Mouse (Mus musculus): ENCODE measurements around the gene Ctnnd2. TPM values are rescaled to one million over a fixed set of nuclear protein-coding genes. Genes with fewer than 3 reads are reported as not detected.
A peak's percentile ranks its signal among the peaks of the same experiment; 100 is the strongest.

Gene Ctnnd2
- total RNA-seq, 2 experiments from 2014 or later = 285 to 297 TPM

GRCm38 (mm10) chr15:30887559-30887958 lies 715.2 kb downstream of the Ctnnd2 start:
- intact Hi-C loops (cut with DNase I) = no loop called here
- DNase-seq (ENCODE audit: extremely low spot score in 1 of 2, low spot score in 2 of 2) = peak; percentile 68 to 69

- intact Hi-C loops (cut with DNase I) = no loop called here
- peak in 1 of 2 experiments; percentile 34 for DNase-seq (ENCODE audit: extremely low spot score in 1 of 2, low spot score in 2 of 2)
Observed at GRCm38 (mm10) chr15:30891986-30892385, 719.6 kb downstream of the Ctnnd2 start.

- DNase-seq (ENCODE audit: extremely low spot score in 1 of 2, low spot score in 2 of 2) = no peak
Observed at GRCm38 (mm10) chr15:30895063-30895462, 722.7 kb downstream of the Ctnnd2 start.

DNA sequence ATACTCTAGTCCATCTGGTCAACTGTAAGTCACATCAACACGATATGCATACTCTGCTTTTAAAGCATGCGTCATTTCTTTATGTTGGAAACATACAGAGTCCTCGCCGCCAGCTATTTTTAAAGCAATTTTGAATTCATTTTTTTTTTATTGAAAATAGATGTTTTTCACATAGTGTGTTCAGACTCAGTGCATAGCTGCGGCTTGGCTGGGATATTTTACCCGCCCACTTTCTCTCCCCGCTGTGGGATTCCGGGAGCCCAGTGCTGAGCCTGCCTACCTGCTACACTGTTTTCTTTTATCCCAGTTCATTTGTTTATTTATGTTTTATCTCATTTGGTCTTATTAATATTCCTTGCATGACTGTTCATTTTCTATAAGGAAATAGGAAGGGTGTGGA lies 724.9 kb downstream of the Ctnnd2 start:
- intact Hi-C loops (cut with DNase I) = no loop called here
- no peak for DNase-seq (ENCODE audit: extremely low spot score in 1 of 2, low spot score in 2 of 2)

More at GRCm38 (mm10) chr15:30895063-30895462, 722.7 kb downstream of the Ctnnd2 start:
- intact Hi-C loops (cut with DNase I) = no loop called here

DNA sequence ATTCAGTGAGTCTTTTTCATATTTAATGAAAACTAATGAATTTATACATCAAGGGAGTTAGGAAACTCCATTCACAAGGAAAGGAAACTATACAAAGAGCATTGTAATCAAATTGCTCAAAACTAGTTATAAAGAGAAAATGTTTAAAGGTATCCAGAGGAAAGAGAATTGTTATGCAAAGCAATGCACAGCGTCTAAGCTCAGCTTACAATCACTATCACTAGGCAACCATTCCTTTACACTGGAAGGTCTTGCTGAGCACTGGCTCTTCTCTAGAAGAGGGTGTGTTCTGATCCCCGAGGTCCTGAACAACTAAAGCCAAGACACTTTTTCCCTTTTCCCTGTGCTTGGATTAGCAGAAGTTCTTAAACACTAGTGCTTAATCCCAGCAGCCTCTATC lies 735.6 kb downstream of the Ctnnd2 start:
- intact Hi-C loops (cut with DNase I) = no loop called here

GRCm38 (mm10) chr15:30913360-30913759 lies 741.0 kb downstream of the Ctnnd2 start:
- intact Hi-C loops (cut with DNase I) = no loop called here
- no peak for DNase-seq (ENCODE audit: extremely low spot score in 1 of 2, low spot score in 2 of 2)

More for the DNA sequence above, 735.6 kb downstream of the Ctnnd2 start:
- DNase-seq (ENCODE audit: extremely low spot score in 1 of 2, low spot score in 2 of 2) = no peak

DNA sequence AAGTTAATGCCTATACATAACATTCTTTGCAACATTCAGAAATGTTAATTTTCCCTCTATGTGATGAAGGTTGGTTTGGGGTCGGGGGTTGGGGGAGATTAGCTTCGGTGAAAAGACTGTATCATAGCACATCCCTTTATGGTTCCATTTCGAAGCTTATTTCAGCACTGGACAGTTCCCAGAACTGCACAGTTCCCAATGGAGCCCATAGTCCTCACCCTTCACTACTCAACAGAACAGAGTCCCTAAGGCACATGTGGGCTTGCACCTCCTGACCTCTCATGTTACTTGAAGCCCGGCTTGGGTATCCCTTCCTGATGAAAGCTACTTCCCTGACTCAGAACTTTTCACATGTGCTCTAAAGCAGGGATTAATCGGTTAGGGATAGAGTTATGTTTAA lies 753.4 kb downstream of the Ctnnd2 start:
- intact Hi-C loops (cut with DNase I) = loop anchor here (10.0 kb wide), 2 partner anchors 229 to 329 kb away; no protein-coding TSS in a partner anchor
- DNase-seq (ENCODE audit: extremely low spot score in 1 of 2, low spot score in 2 of 2) = no peak

- DNase-seq (ENCODE audit: extremely low spot score in 1 of 2, low spot score in 2 of 2) = no peak
- intact Hi-C loops (cut with DNase I) = loop anchor here (10.0 kb wide), 2 partner anchors 227 to 327 kb away; no protein-coding TSS in a partner anchor
Observed at GRCm38 (mm10) chr15:30927632-30928031, 755.2 kb downstream of the Ctnnd2 start.

DNA sequence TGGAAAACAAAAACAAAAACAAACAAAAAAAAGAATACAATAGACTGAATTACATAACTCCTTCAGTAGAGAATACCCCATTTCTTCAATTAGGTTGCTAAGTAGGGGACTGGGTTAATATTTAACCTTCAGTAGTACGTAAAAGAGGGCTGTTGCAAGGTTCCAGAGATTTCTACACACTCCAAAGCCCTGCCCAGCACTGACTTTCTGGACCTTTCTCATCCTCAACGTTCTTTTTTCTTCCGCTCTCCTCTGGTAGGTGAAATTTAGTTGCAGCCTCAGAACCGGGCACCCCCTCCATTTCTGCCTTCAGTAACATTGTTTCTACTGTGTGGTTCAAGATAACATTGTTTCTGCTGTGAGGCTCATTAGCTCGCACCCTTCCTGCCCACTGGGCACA lies 759.5 kb downstream of the Ctnnd2 start:
- intact Hi-C loops (cut with DNase I) = no loop called here
- DNase-seq (ENCODE audit: extremely low spot score in 1 of 2, low spot score in 2 of 2) = no peak

DNA sequence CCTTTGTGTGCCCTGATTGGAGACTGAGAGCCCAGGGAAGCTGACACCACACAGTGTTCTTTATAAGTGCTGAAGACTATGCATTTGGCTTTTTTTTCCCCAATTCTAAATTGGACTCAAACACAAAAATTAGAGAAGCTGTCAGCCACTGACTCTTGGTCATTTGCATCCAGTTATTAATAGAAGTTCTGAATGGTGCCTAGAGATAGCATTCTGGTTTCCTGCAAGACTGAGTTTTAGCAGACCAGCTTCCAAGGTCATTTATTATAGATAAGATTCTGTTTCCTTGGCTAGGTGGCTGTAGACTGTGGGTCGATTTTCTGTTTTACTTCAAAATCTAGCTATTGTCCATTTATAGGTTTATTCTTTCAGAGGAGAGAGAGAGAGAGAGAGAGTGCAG lies 773.5 kb downstream of the Ctnnd2 start:
- intact Hi-C loops (cut with DNase I) = no loop called here
- no peak for DNase-seq (ENCODE audit: extremely low spot score in 1 of 2, low spot score in 2 of 2)

DNA sequence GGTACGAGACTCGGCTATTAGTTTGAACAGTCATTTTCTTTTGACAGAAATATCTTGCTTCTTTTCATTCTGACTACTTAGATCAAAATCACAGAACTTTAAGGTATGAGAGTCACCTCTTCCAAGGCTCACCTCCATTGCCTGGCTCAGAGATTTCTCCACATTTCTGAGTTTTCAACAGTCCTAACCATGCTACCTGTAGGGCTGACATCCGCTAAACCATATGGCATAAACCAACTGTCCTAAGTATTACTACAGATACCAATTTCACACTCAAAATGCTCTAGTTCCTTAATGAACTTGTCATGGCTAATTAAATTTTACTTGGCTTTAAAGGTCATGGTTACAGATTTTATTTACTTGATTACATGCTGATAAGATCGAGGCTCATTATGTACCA lies 786.1 kb downstream of the Ctnnd2 start:
- DNase-seq (ENCODE audit: extremely low spot score in 1 of 2, low spot score in 2 of 2) = no peak
- intact Hi-C loops (cut with DNase I) = no loop called here

DNA sequence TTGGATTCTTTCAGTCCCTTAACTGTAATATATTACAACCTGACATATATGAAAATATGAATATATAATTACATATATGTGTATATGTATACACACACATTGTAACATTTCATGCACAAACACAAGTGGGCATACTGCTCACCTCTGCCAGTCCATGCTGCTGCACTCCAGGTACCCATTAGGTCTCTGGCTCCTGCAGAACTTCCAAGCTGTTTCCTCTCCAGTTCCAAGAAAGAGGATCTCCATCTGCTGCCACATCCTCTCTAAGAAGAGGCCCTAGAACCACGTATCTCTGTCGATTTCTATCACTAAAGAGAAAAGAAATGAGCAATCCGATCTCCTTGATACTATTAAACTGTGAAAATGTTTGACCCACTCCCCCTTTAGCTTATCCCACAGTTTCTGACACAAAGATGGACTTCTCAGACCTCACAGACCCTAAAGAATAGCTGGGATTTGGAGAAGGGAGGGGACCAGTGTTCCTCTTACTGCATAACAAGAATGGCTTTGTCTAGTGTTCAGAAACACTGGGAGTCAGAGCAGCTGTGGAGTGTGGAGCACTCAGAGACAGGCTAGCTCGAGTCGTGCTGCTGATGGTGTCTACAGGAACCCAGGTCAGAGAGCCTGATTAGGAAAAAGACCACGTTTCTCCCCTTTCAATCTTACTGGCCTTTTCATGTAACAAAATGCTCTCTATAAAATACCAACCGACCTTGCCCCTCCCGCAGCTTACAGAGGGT lies 790.2 kb downstream of the Ctnnd2 start:
- no peak for DNase-seq (ENCODE audit: extremely low spot score in 1 of 2, low spot score in 2 of 2)
- intact Hi-C loops (cut with DNase I) = no loop called here

- DNase-seq (ENCODE audit: extremely low spot score in 1 of 2, low spot score in 2 of 2) = no peak
- intact Hi-C loops (cut with DNase I) = no loop called here
Observed at GRCm38 (mm10) chr15:30964046-30964445, 791.7 kb downstream of the Ctnnd2 start.

DNA sequence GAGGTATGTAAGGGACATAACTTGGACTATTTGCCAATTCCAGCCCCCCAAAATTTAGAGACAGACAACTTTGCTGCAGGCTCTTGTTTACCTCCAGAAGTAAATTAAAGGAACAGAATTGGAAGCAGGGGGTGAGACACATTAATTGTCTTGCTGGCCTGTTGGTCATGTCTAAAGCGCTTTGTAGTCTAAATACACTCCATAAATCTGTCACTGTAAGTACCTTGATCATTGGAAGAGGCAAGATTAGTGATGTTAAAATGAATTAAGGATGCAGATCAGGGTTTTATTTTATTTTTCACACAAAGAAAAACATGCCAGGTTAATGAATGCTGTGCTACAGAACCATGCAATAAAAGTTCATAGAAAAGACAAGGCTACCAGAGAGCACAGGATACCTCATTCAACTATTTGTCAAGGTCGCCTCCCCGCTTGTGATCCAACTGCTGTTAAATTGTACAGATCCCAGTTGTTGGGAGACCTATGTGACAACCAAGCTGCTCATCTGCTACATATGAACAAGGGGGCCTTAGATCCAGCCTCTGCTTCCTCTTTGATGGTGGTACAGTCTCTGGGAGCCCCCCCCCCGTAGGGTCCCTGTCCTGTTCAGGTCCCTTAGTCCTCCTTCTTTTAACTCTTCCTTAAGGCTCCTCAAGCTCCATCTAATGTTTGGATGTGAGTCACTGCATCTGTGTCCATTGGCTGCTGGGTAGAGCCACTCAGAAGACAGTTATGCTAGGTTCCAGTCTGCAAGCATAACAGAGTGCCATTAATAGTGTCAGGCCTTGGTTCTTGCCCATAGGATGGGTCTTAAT lies 792.7 kb downstream of the Ctnnd2 start:
- DNase-seq (ENCODE audit: extremely low spot score in 1 of 2, low spot score in 2 of 2) = no peak
- intact Hi-C loops (cut with DNase I) = no loop called here

- intact Hi-C loops (cut with DNase I) = no loop called here
- DNase-seq (ENCODE audit: extremely low spot score in 1 of 2, low spot score in 2 of 2) = no peak
Observed at GRCm38 (mm10) chr15:30966826-30967225, 794.4 kb downstream of the Ctnnd2 start.

- intact Hi-C loops (cut with DNase I) = no loop called here
Observed at GRCm38 (mm10) chr15:30974436-30974835, 802.0 kb downstream of the Ctnnd2 start.

GRCm38 (mm10) chr15:30974991-30975775 lies 802.8 kb downstream of the Ctnnd2 start:
- peak in 1 of 2 experiments; percentile 23 for DNase-seq (ENCODE audit: extremely low spot score in 1 of 2, low spot score in 2 of 2)
- intact Hi-C loops (cut with DNase I) = no loop called here

More at GRCm38 (mm10) chr15:30974436-30974835, 802.0 kb downstream of the Ctnnd2 start:
- no peak for DNase-seq (ENCODE audit: extremely low spot score in 1 of 2, low spot score in 2 of 2)

DNA sequence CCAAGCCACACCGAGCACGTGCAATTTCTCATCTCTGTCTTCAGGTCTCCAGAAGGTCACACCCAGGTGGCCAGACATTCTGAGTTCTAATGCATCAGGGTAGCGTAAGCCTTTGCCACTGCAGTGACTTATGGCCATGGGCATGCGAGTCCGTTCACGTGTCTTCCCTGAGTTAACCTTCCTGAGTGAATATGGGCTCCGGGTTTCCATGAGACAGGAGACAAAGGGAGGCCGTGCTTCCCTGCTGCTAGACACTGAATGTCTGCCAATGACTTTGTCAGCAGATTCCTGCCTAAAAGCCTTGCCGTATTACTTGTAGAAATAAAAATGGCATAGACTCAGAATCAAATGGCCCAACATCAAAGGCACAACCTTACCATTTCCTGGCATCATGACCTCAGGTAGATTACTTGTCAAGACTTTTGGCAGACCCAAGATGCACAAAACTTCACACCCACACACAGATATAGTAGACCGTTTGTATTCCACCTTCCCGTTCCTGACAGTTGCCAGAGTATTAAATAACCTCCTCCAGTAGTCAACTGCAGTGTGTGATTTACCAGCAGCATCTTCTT lies 804.9 kb downstream of the Ctnnd2 start:
- no peak for DNase-seq (ENCODE audit: extremely low spot score in 1 of 2, low spot score in 2 of 2)
- intact Hi-C loops (cut with DNase I) = no loop called here

DNA sequence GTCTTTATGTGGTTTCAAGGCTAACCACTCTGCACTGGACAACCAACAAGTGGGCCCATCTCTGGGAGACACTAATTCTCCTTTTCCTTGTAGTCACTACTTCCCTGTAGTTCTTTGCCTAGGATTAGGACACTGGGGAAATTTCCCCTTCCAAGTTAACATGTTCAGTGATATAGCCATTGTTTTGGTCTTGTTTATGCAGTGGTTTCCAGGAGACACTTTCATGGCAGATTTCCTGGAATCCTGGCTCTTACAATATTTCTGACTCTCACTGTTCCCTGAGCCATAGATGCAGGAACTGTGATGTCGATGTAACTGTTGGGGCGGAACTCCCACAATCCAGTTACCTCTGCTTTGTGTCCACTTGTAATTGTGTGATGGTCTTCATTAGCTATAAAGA lies 814.5 kb downstream of the Ctnnd2 start:
- DNase-seq (ENCODE audit: extremely low spot score in 1 of 2, low spot score in 2 of 2) = no peak
- intact Hi-C loops (cut with DNase I) = no loop called here

Data from left cerebral cortex, postnatal 10 days (tissue).